Mouse (Mus musculus) fat pad, adult 2 months (tissue): ENCODE data around the gene Fam129a.
"Not testable (repeated sequence)": the region's sequence is repeated elsewhere in the genome, so short reads cannot be mapped to it uniquely, and the experiment has no call there.

Experiments
- DNase-seq: peaks from one replicate; pipeline ENCODE4 v3.0.0-alpha.2; 2011; ENCODE audit warnings: low read depth, low spot score; ENCODE audit errors: extremely low read depth

The Fam129a gene

GRCm38 (mm10) chr1:151690061-151690460 is 119.1 kb downstream of the Fam129a start:
- DNase-seq: no peak

GRCm38 (mm10) chr1:151690583-151691193 is 119.7 kb downstream of the Fam129a start:
- no peak for DNase-seq

GRCm38 (mm10) chr1:151692867-151693266 is 121.9 kb downstream of the Fam129a start:
- not testable (repeated sequence) for DNase-seq

GRCm38 (mm10) chr1:151696751-151697150 is 125.8 kb downstream of the Fam129a start:
- DNase-seq: no peak

- DNase-seq: no peak
Observed at GRCm38 (mm10) chr1:151697901-151698641, 127.1 kb downstream of the Fam129a start.

GRCm38 (mm10) chr1:151699363-151699762 is 128.4 kb downstream of the Fam129a start:
- DNase-seq: no peak

GRCm38 (mm10) chr1:151702816-151703215 is 131.8 kb downstream of the Fam129a start:
- DNase-seq: no peak

GRCm38 (mm10) chr1:151705723-151706396 is 134.9 kb downstream of the Fam129a start:
- DNase-seq: no peak

- no peak for DNase-seq
Observed at GRCm38 (mm10) chr1:151706397-151706752, 135.4 kb downstream of the Fam129a start.

GRCm38 (mm10) chr1:151708966-151709733 is 138.2 kb downstream of the Fam129a start:
- no peak for DNase-seq

GRCm38 (mm10) chr1:151709734-151710022 is 138.7 kb downstream of the Fam129a start:
- no peak for DNase-seq

GRCm38 (mm10) chr1:151710424-151711055 is 139.6 kb downstream of the Fam129a start:
- DNase-seq: no peak

- no peak for DNase-seq
Observed at GRCm38 (mm10) chr1:151711062-151711461, 140.1 kb downstream of the Fam129a start.

GRCm38 (mm10) chr1:151712664-151713063 is 141.7 kb downstream of the Fam129a start:
- DNase-seq: no peak

- no peak for DNase-seq
Observed at GRCm38 (mm10) chr1:151713622-151714021, 142.6 kb downstream of the Fam129a start.

- no peak for DNase-seq
Observed at GRCm38 (mm10) chr1:151716024-151716710, 145.2 kb downstream of the Fam129a start.

GRCm38 (mm10) chr1:151717624-151718023 is 146.6 kb downstream of the Fam129a start:
- no peak for DNase-seq

- no peak for DNase-seq
Observed at GRCm38 (mm10) chr1:151718575-151718974, 147.6 kb downstream of the Fam129a start.

GRCm38 (mm10) chr1:151719911-151720310 is 148.9 kb downstream of the Fam129a start:
- no peak for DNase-seq

GRCm38 (mm10) chr1:151720566-151720965 is 149.6 kb downstream of the Fam129a start:
- DNase-seq: no peak
